Mouse (Mus musculus): Measurements from ENCODE around the gene Tle4. TPM values are rescaled to one million over a fixed set of nuclear protein-coding genes. Genes with fewer than 3 reads are reported as not detected.

Tle4 gene
- total and polyA plus RNA-seq, 3 experiments: 13.2 to 32.7 (median 15.4) TPM

DNA sequence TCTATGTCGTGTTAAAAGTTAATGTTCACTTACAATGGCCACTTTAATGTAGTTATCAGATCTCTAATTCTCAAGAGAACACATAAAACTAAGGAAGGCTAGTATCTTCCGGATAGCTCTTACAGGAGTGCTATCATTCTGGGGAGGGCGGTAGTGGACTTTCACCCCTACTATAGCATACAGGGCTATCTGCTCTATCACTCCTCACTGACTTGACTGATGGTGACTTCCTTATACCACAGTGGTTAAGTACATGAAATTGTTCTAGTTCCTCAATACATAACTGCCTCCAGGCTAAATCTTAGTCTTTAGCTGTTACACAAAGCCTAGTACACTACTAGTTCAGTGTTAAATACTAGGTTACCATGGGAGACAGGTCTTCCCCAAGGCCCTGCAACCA, 104.8 kb downstream of the Tle4 start:
- no peak for TF ChIP-seq POLR2AphosphoS5 (IDR thresholded peaks at IDR 0.05; ENCODE audit: insufficient replicate concordance, low read depth, low read length)
- no peak for TF ChIP-seq GATA2 (IDR thresholded peaks at IDR 0.05; ENCODE audit: borderline replicate concordance, low read depth, low read length)
- no peak for TF ChIP-seq GATA1 (IDR thresholded peaks at IDR 0.05; ENCODE audit: borderline replicate concordance, low read length)
- TF ChIP-seq CTCF (IDR thresholded peaks at IDR 0.05; ENCODE audit: low read depth, low read length): no peak
- TF ChIP-seq TAL1 (conservative IDR thresholded peaks at IDR 0.05; ENCODE audit: low read depth, low read length): no peak
- Histone ChIP-seq H3K27me3 (ENCODE audit: insufficient read depth, low read length) (no peaks in the 10 kb centered on the region), H3K9me3 (replicated peaks) (no peaks in the 10 kb centered on the region), H3K4me1 (ENCODE audit: insufficient read depth, low read depth, low read length) (no peaks in the 10 kb centered on the region), H3K4me3 (ENCODE audit: low read depth, low read length) (no peak overlapping the region), H3K36me3 (replicated peaks) (peaks cover 14% of the 10 kb centered on the region)
- ATAC-seq (ENCODE audit: extremely low read depth, insufficient number of reproducible peaks, low FRiP score, poor library complexity, severe bottlenecking) (no peak), DNase-seq (ENCODE audit: low spot score) (no peak)

DNA sequence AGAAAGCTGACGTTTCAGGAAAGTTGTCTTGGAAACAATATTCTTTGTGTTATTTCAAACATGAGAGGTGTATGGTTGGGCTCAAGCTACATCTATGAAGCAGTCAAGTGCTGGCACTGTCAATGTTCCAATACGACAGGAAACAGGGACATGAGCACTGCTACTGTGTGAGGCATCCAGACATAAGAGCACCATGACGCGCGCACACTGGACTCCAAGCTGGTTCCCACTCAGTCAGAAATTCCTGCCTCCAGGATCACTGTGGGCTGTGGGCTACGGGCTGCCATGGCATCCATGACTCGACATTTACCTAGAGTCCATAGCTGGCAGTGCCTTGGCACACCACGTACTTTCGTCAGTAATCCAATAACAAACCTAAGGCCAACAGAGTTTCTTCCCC, 110.7 kb downstream of the Tle4 start:
- no peak overlapping the region for H3K4me3 ChIP-seq (ENCODE audit: low read depth, low read length)
- ATAC-seq (ENCODE audit: extremely low read depth, insufficient number of reproducible peaks, low FRiP score, poor library complexity, severe bottlenecking): no peak

DNA sequence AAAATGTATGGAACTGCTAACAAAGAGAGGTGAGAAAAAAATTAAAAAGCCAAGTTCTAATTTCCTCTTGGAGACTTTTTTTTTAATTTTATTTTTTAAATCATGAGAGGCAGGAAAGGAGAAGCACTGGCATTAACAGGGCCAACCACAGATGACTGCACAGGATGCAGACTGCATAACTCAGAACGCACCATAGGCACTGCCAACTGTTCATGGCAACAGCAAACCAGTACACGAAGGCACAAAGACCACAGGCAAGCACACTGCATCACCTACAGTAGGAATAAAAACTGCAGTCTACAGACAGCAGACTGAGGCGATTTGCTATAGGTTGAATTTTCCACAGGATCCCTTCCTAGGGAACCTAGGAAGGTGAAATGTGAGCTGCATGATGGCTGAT, 112.7 kb downstream of the Tle4 start:
- Histone ChIP-seq H3K4me3 (ENCODE audit: low read depth, low read length) (no peak overlapping the region), H3K27me3 (ENCODE audit: insufficient read depth, low read length) (no peaks in the 10 kb centered on the region), H3K4me1 (ENCODE audit: insufficient read depth, low read depth, low read length) (peaks cover 11% of the 10 kb centered on the region), H3K36me3 (replicated peaks) (peaks cover 18% of the 10 kb centered on the region), H3K9me3 (replicated peaks) (no peaks in the 10 kb centered on the region)
- ATAC-seq (ENCODE audit: extremely low read depth, insufficient number of reproducible peaks, low FRiP score, poor library complexity, severe bottlenecking): no peak
- no peak for DNase-seq (ENCODE audit: low spot score)
- TF ChIP-seq GATA2 (IDR thresholded peaks at IDR 0.05; ENCODE audit: borderline replicate concordance, low read depth, low read length) (no peak), TAL1 (conservative IDR thresholded peaks at IDR 0.05; ENCODE audit: low read depth, low read length) (no peak), CTCF (IDR thresholded peaks at IDR 0.05; ENCODE audit: low read depth, low read length) (no peak), POLR2AphosphoS5 (IDR thresholded peaks at IDR 0.05; ENCODE audit: insufficient replicate concordance, low read depth, low read length) (no peak), GATA1 (IDR thresholded peaks at IDR 0.05; ENCODE audit: borderline replicate concordance, low read length) (no peak)

More for the DNA sequence above, 110.7 kb downstream of the Tle4 start:
- TF ChIP-seq GATA1 (IDR thresholded peaks at IDR 0.05; ENCODE audit: borderline replicate concordance, low read length) (no peak), CTCF (IDR thresholded peaks at IDR 0.05; ENCODE audit: low read depth, low read length) (no peak), GATA2 (IDR thresholded peaks at IDR 0.05; ENCODE audit: borderline replicate concordance, low read depth, low read length) (no peak), TAL1 (conservative IDR thresholded peaks at IDR 0.05; ENCODE audit: low read depth, low read length) (no peak), POLR2AphosphoS5 (IDR thresholded peaks at IDR 0.05; ENCODE audit: insufficient replicate concordance, low read depth, low read length) (no peak)
- H3K4me1 ChIP-seq (ENCODE audit: insufficient read depth, low read depth, low read length): peaks cover 5% of the 10 kb centered on the region; the same call in 1 of the 2 replicates
- H3K9me3 ChIP-seq (replicated peaks): no peaks in the 10 kb centered on the region
- H3K27me3 ChIP-seq (ENCODE audit: insufficient read depth, low read length): no peaks in the 10 kb centered on the region
- no peak for DNase-seq (ENCODE audit: low spot score)
- H3K36me3 ChIP-seq (replicated peaks): peaks cover 12% of the 10 kb centered on the region

DNA sequence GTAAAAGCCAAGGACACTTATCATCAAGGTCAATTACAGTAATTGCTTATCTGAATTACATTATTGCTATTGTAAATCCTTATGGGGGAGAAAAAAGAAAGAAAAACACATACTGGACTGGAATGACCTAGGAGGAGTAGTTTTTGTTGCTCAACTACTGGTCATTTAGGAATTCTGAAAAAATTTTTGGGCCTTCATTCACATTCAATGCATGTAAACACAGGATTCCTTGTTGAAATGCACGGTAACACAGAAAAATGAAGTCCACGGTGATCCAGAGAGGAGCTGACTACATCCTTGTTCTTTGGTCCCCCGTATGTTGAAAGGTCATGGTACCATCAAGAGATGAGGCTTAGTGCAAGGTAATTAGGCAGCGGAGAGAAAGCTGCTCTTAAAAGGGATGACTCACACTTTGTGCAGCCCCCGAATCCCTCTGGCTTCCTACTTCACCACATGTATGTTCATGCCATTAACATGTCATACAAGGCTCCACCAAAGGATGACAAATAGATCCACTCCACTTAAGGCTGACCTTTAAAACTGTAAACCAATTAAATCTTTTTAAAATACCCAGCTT, 115.2 kb downstream of the Tle4 start:
- no peak for ATAC-seq (ENCODE audit: extremely low read depth, insufficient number of reproducible peaks, low FRiP score, poor library complexity, severe bottlenecking)
- DNase-seq (ENCODE audit: low spot score): no peak
- TF ChIP-seq CTCF (IDR thresholded peaks at IDR 0.05; ENCODE audit: low read depth, low read length): no peak
- H3K4me3 ChIP-seq (ENCODE audit: low read depth, low read length): no peak overlapping the region
- peaks cover 20% of the 10 kb centered on the region for H3K36me3 ChIP-seq (replicated peaks)
- H3K27me3 ChIP-seq (ENCODE audit: insufficient read depth, low read length): no peaks in the 10 kb centered on the region
- H3K9me3 ChIP-seq (replicated peaks): no peaks in the 10 kb centered on the region
- H3K4me1 ChIP-seq (ENCODE audit: insufficient read depth, low read depth, low read length): peaks cover 11% of the 10 kb centered on the region

DNA sequence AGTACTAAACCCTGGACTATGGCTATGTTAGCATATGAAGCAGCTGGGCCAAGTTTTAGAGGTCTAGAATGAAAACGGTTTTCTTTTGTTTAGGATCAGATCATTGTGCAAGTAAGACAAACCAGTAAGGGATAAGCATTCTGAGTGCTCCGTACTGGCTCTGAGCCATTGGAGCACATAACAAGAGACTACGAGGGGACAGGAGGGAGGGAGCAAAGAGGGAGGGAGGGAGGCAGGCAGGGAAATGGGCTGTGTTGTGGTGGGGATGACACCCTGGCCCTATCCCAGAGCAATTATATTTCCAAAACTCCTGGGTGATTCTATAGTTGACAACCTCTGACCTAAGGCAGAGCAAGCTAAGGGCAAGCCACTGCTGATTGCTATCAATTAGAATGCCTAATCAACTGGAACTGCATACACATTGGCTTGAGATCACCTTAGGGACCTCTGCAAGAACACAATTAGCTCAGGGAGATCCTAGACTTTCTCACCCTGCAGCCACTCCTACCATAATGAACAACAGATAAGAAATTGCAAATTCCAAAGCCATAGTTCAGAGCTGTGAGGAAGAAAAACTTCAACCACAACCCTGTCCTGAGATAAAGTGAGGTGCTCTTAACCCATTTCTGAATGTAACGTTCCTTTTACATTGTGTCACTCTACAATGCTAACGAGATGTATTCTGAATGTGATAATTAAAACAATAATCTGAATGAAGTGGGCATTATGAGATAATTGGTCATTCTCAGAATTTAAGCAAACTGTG, 115.9 kb downstream of the Tle4 start:
- TF ChIP-seq CTCF (IDR thresholded peaks at IDR 0.05; ENCODE audit: low read depth, low read length): no peak
- no peak for TF ChIP-seq TAL1 (conservative IDR thresholded peaks at IDR 0.05; ENCODE audit: low read depth, low read length)
- TF ChIP-seq GATA1 (IDR thresholded peaks at IDR 0.05; ENCODE audit: borderline replicate concordance, low read length): no peak
- Histone ChIP-seq H3K36me3 (replicated peaks) (peaks cover 19% of the 10 kb centered on the region), H3K9me3 (replicated peaks) (no peaks in the 10 kb centered on the region), H3K4me3 (ENCODE audit: low read depth, low read length) (no peak overlapping the region), H3K4me1 (ENCODE audit: insufficient read depth, low read depth, low read length) (peaks cover 11% of the 10 kb centered on the region), H3K27me3 (ENCODE audit: insufficient read depth, low read length) (no peaks in the 10 kb centered on the region)
- ATAC-seq (ENCODE audit: extremely low read depth, insufficient number of reproducible peaks, low FRiP score, poor library complexity, severe bottlenecking): no peak
- no peak for DNase-seq (ENCODE audit: low spot score)

DNA sequence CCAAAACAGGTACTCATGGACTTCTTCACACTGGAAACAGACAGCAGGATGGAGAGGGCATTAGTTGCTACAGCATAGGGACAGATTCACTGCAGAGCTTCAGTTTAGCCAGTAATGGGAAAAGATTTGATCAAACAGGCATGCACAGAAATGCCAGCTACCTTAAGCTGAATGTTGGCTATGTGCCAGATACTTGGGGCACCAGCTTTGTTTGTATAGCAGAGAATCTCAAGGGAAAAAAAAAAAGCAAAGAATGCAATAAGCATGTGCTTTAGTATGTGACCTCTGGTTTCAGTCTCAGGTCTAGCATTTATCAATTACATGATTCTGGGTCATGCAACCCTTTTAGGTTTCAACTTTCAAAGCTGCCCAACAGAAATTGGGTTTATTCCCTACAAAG, 118.1 kb downstream of the Tle4 start:
- no peaks in the 10 kb centered on the region for H3K9me3 ChIP-seq (replicated peaks)
- no peak for ATAC-seq (ENCODE audit: extremely low read depth, insufficient number of reproducible peaks, low FRiP score, poor library complexity, severe bottlenecking)
- H3K27me3 ChIP-seq (ENCODE audit: insufficient read depth, low read length): no peaks in the 10 kb centered on the region
- no peak for DNase-seq (ENCODE audit: low spot score)
- no peak for TF ChIP-seq TAL1 (conservative IDR thresholded peaks at IDR 0.05; ENCODE audit: low read depth, low read length)
- H3K4me1 ChIP-seq (ENCODE audit: insufficient read depth, low read depth, low read length): peaks cover 11% of the 10 kb centered on the region
- peaks cover 16% of the 10 kb centered on the region for H3K36me3 ChIP-seq (replicated peaks)
- H3K4me3 ChIP-seq (ENCODE audit: low read depth, low read length): no peak overlapping the region
